Mouse (Mus musculus): ENCODE results near the gene Chchd4.

DNA sequence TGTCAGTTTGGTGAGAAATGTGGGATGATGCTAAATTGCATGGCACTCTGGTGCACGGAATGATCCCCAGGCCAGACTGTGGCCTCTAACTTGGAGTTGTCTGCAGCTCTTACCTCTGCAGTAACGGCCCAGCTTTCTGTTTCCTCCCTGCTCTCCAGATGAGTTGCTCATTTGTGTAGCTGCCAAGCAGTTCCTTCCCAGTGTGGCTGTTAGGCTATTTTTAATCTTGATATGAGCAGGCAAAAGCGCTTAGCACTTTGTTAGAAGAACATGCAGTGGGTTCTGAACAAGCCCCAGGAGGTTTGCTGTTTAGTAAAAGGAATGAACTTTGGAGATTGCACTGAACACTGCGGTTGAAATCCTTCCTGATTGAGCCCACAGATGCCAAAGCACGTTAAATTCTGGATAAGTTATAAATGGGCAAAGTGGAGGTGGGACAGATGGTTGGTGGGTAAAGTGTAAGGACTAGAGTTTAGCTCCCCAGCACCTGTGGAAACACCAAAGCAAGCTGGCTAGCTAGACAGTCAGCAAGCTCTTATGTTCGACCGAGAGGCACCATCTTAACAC lies 45.2 kb upstream of the Chchd4 start:
- TF ChIP-seq CTCF (IDR thresholded peaks at IDR 0.05; ENCODE audit: control insufficient read depth, insufficient read depth, insufficient read length): no peak
- no peak for TF ChIP-seq CEBPB (IDR thresholded peaks at IDR 0.05; ENCODE audit: low read depth)
- no peak for TF ChIP-seq MAX (IDR thresholded peaks at IDR 0.05)
- no peak for TF ChIP-seq MYOD1 (IDR thresholded peaks at IDR 0.05; ENCODE audit: control insufficient read depth, insufficient read length, low read depth)
- no peak for TF ChIP-seq FOSL1 (IDR thresholded peaks at IDR 0.05; ENCODE audit: insufficient read depth, low read length, poor library complexity, severe bottlenecking)

Data from C2C12 (cell line).